ENCODE assay signal across 10 mouse cellular contexts in genomic region chr2:143841536-143841935, GRCm38 (mm10).
"Had no signal": no experiment of that assay in that cellular context is flagged by ENCODE, and none has a peak within 500 bp of the region (broad histone marks: within the 10 kb centered on the region; RNA-seq: fewer than 3 reads in every experiment).

No protein-coding gene starts in this region.

- DNase-seq: kidney, adult 11 months; kidney, adult 9 months; kidney, postnatal 14 days; kidney, postnatal 4 days; left cerebral cortex, postnatal 4 days; liver, postnatal 0 days; lung, embryonic 14.5 days; lung, postnatal 36 days; retina, postnatal 1 day; right cerebral cortex, postnatal 25 days had no signal
